Mouse (Mus musculus) lung, adult 2 months (tissue): ENCODE results near the gene Gmnc.

Source experiments
- CTCF ChIP-seq: fragments of 200-500 bp; IDR thresholded peaks from 2 replicates; pipeline ENCODE4 v1.5.1; 2011; ENCODE audit warnings: mild to moderate bottlenecking, low read length, control low read depth; ENCODE audit not compliant: insufficient read depth
- POLR2A ChIP-seq: fragments of 200-500 bp; IDR thresholded peaks from 2 replicates; pipeline ENCODE4 v1.6.1; 2011; ENCODE audit warnings: low read depth, mild to moderate bottlenecking, control low read depth, low read length, borderline replicate concordance; ENCODE audit errors: extremely low read depth

- TF ChIP-seq POLR2A (no peak), CTCF (no peak)
Measured at GRCm38 (mm10) chr16:26903968-26904367, 87.5 kb downstream of the Gmnc start.
